Comparison of ENCODE assay signal across 30 mouse cellular contexts in the genomic region with DNA sequence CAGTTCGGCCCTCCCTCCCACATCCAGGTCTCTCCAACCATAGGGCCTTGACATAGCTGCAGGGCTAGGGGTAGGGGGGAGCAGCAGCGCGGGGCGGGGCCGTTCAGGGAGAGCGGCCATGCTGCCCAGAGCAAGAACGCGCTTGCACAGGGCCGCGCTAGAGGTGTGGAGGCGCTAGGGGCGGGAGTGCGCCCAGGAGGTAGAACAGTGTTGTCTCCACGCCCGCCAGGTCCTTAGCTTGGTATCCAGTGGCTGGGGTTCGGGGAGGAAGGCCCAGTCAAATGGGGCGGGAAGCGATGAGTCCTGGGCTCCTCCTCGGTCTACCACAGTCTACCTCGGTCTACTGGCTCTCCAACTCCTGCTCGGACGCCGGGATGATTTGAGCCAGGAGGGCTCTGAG. TPM values are rescaled to one million over a fixed set of nuclear protein-coding genes. Genes with fewer than 3 reads are reported as not detected.
"Had no signal": no experiment of that assay in that cellular context is flagged by ENCODE, and none has a peak within 500 bp of the region (broad histone marks: within the 10 kb centered on the region; RNA-seq: fewer than 3 reads in every experiment).

No protein-coding gene starts in this region.

- ATAC-seq: liver, postnatal 0 days; lung, postnatal 0 days; midbrain, embryonic 13.5 days had no signal

- DNase-seq: kidney, adult 2 months; kidney, postnatal 25 days; layer of hippocampus, adult 9-11 months; left cerebral cortex, postnatal 4 days; liver, postnatal 0 days; lung, embryonic 14.5 days; right cerebral cortex, adult 18-20 months; right cerebral cortex, postnatal 14 days; right cerebral cortex, postnatal 4 days; thymus, adult 2 months; thymus, postnatal 14 days; thymus, postnatal 4 days had no signal

- H3K27ac ChIP-seq: kidney, postnatal 0 days; layer of hippocampus, adult 2 months; limb, embryonic 12.5 days; limb, embryonic 15.5 days; liver, embryonic 14.5 days; macrophage; midbrain, embryonic 13.5 days; neural tube, embryonic 12.5 days; neural tube, embryonic 15.5 days; stomach, embryonic 15.5 days had no signal

- H3K4me1 ChIP-seq: limb, embryonic 12.5 days; limb, embryonic 15.5 days; midbrain, embryonic 13.5 days; neural tube, embryonic 12.5 days; neural tube, embryonic 15.5 days; stomach, embryonic 15.5 days had no signal

- H3K9ac ChIP-seq: limb, embryonic 12.5 days; limb, embryonic 15.5 days; liver, embryonic 14.5 days; liver, postnatal 0 days; lung, embryonic 14.5 days; midbrain, embryonic 13.5 days; neural tube, embryonic 12.5 days; neural tube, embryonic 15.5 days; stomach, embryonic 15.5 days had no signal

- H3K27me3 ChIP-seq: limb, embryonic 12.5 days; limb, embryonic 15.5 days; midbrain, embryonic 13.5 days; neural tube, embryonic 12.5 days; neural tube, embryonic 15.5 days; stomach, embryonic 15.5 days had no signal

- H3K4me3 ChIP-seq: layer of hippocampus, adult 2 months; limb, embryonic 12.5 days; limb, embryonic 15.5 days; midbrain, embryonic 13.5 days; neural tube, embryonic 12.5 days; neural tube, embryonic 15.5 days; stomach, embryonic 15.5 days had no signal

- H3K4me2 ChIP-seq: limb, embryonic 12.5 days; limb, embryonic 15.5 days; liver, embryonic 11.5 days; lung, embryonic 14.5 days; midbrain, embryonic 13.5 days; neural tube, embryonic 12.5 days; neural tube, embryonic 15.5 days; stomach, embryonic 15.5 days had no signal

- H3K36me3 ChIP-seq: limb, embryonic 12.5 days; limb, embryonic 15.5 days; midbrain, embryonic 13.5 days; neural tube, embryonic 12.5 days; neural tube, embryonic 15.5 days; stomach, embryonic 15.5 days had no signal

RNA-seq across cellular contexts. Expression of gene Gm2381, which starts 11.1 kb away (rescaled TPM):
- total RNA-seq: megakaryocyte, adult 5-6 weeks; midbrain, postnatal 0 days had no signal
- polyA plus RNA-seq: kidney, adult 2 months; kidney, embryonic 14.5 days; kidney, postnatal 0 days; large intestine, adult 2 months; limb, embryonic 12.5 days; limb, embryonic 15.5 days; liver, embryonic 11.5 days; liver, embryonic 14.5 days; liver, postnatal 0 days; lung, embryonic 14.5 days; lung, postnatal 0 days; macrophage; midbrain, embryonic 13.5 days; midbrain, postnatal 0 days; neural tube, embryonic 12.5 days; neural tube, embryonic 15.5 days; stomach, embryonic 15.5 days; thymus, adult 2 months had no signal

RNA-seq across cellular contexts. Expression of gene Vmn2r63, which starts 55.5 kb away (rescaled TPM):
- total RNA-seq: layer of hippocampus, adult 2 months; left cerebral cortex, adult 8-10 months; left cerebral cortex, postnatal 14 days; left cerebral cortex, postnatal 4 days; megakaryocyte, adult 5-6 weeks; midbrain, postnatal 0 days had no signal
- polyA plus RNA-seq: kidney, adult 2 months; kidney, embryonic 14.5 days; kidney, postnatal 0 days; large intestine, adult 2 months; limb, embryonic 12.5 days; limb, embryonic 15.5 days; liver, embryonic 11.5 days; liver, embryonic 14.5 days; liver, postnatal 0 days; lung, embryonic 14.5 days; lung, postnatal 0 days; macrophage; midbrain, embryonic 13.5 days; midbrain, postnatal 0 days; neural tube, embryonic 12.5 days; neural tube, embryonic 15.5 days; stomach, embryonic 15.5 days; thymus, adult 2 months had no signal
